In the genomic region with DNA sequence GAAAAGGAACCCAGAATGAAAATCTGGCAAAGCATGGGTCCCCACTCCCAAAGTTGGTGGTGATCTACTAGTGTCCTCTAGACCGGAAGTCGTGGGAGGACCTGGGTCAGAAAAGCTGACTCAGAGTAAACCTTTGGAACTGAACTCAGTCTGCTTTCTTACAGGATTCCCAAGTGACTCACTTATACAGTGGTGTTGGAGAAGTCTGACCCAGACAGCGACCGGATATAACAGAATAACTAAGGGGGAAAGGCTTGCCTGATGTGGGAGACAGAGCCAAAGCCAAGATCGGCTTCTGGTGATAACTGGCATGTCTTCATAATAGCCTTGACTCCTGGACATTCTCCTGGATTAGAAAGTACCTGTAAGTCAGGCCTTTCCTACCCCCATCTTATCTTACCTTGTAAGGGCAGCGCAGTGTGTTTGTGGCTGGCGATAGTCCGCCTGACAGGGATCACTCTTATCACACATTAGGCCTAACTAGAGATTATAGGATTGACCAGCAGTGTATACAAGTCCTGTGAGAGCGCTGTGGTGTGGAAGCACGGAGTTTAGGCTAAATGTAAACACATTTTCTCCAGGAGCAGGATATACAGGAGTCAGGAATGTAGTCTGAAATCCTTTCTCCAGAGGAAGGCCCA, we compare ENCODE assay signal across 16 mouse cellular contexts.
A peak's percentile ranks its signal among the peaks of the same experiment; 100 is the strongest.
DNase-seq lines count a peak whose midpoint lies in the region; ATAC-seq and TF ChIP-seq lines count a peak whose summit lies in the region.
"Had no signal": no experiment of that assay in that cellular context is flagged by ENCODE, and none has a peak within 500 bp of the region (broad histone marks: within the 10 kb centered on the region; RNA-seq: fewer than 3 reads in every experiment).

No protein-coding gene starts in this region.

- H3K27ac ChIP-seq in heart, embryonic 15.5 days: 0 out of 2 replicates have a peak overlapping the region, but pooled peaks have one; percentile 0
- H3K27ac ChIP-seq in lung, embryonic 15.5 days: peak overlapping the region; percentile 45
- 0 out of 2 replicates have a peak overlapping the region, but pooled peaks have one; percentile 6 for H3K27ac ChIP-seq in embryonic facial prominence, embryonic 10.5 days (replicated peaks)
- H3K27ac ChIP-seq in stomach, postnatal 0 days (replicated peaks): no peak overlapping the region
- H3K27ac ChIP-seq: embryonic facial prominence, embryonic 12.5 days; hindbrain, embryonic 13.5 days; kidney, postnatal 0 days had no signal

- TF ChIP-seq EP300 in stomach, postnatal 0 days (optimal IDR thresholded peaks at IDR 0.05): no peak

- no peaks in the 10 kb centered on the region for H3K27me3 ChIP-seq in heart, embryonic 15.5 days
- no peaks in the 10 kb centered on the region for H3K27me3 ChIP-seq in lung, embryonic 15.5 days
- H3K27me3 ChIP-seq in embryonic facial prominence, embryonic 10.5 days (replicated peaks; ENCODE audit: low read depth, poor library complexity, severe bottlenecking): no peaks in the 10 kb centered on the region
- H3K27me3 ChIP-seq in stomach, postnatal 0 days (ENCODE audit: control insufficient read depth, insufficient read depth, low read length): no peaks in the 10 kb centered on the region
- H3K27me3 ChIP-seq: embryonic facial prominence, embryonic 12.5 days; hindbrain, embryonic 13.5 days had no signal

- 34% methylated on average over 10 of the region's 10 CpGs for WGBS in heart, embryonic 15.5 days
- 27% methylated on average over 10 of the region's 10 CpGs for WGBS in lung, embryonic 15.5 days
- WGBS in embryonic facial prominence, embryonic 10.5 days: 85% methylated on average over 10 of the region's 10 CpGs
- WGBS in stomach, postnatal 0 days: 23% methylated on average over 10 of the region's 10 CpGs

- no peaks in the 10 kb centered on the region for H3K9me3 ChIP-seq in heart, embryonic 15.5 days (replicated peaks)
- H3K9me3 ChIP-seq in lung, embryonic 15.5 days: no peaks in the 10 kb centered on the region
- no peaks in the 10 kb centered on the region for H3K9me3 ChIP-seq in embryonic facial prominence, embryonic 10.5 days
- H3K9me3 ChIP-seq in stomach, postnatal 0 days (ENCODE audit: control insufficient read depth, low read length): no peaks in the 10 kb centered on the region
- H3K9me3 ChIP-seq: embryonic facial prominence, embryonic 12.5 days; hindbrain, embryonic 13.5 days; megakaryocyte, embryonic 14.5 days had no signal

- H3K4me3 ChIP-seq in heart, embryonic 15.5 days: no peak overlapping the region
- no peak overlapping the region for H3K4me3 ChIP-seq in lung, embryonic 15.5 days
- H3K4me3 ChIP-seq in embryonic facial prominence, embryonic 10.5 days: no peak overlapping the region
- no peak overlapping the region for H3K4me3 ChIP-seq in stomach, postnatal 0 days (ENCODE audit: low read depth, low read length)
- H3K4me3 ChIP-seq: embryonic facial prominence, embryonic 12.5 days; hindbrain, embryonic 13.5 days; megakaryocyte, embryonic 14.5 days had no signal

- H3K4me1 ChIP-seq in heart, embryonic 15.5 days (replicated peaks): peaks cover 11% of the 10 kb centered on the region; the same call in 1 of the 2 replicates
- H3K4me1 ChIP-seq in lung, embryonic 15.5 days: peaks cover 15% of the 10 kb centered on the region
- H3K4me1 ChIP-seq in embryonic facial prominence, embryonic 10.5 days: peaks cover 25% of the 10 kb centered on the region
- H3K4me1 ChIP-seq in stomach, postnatal 0 days (replicated peaks; ENCODE audit: control insufficient read depth, insufficient read depth): 0 out of 2 replicates have a peak, but pooled peaks cover 2% of the 10 kb centered on the region
- H3K4me1 ChIP-seq: embryonic facial prominence, embryonic 12.5 days; megakaryocyte, embryonic 14.5 days had no signal

- no peak for ATAC-seq in heart, embryonic 15.5 days (replicated peaks; ENCODE audit: insufficient number of reproducible peaks, insufficient read depth, low FRiP score, low read depth)
- 0 out of 2 replicates have a peak, but pooled peaks have one; percentile 55 for ATAC-seq in lung, embryonic 15.5 days (ENCODE audit: borderline replicate concordance, extremely low read depth, low FRiP score, low TSS enrichment)
- ATAC-seq in stomach, postnatal 0 days (ENCODE audit: low FRiP score, low TSS enrichment): peak; percentile 63
- no peak for ATAC-seq in megakaryocyte-erythroid progenitor cell, adult 5-6 weeks (replicated peaks; ENCODE audit: low FRiP score, low TSS enrichment, poor library complexity, severe bottlenecking)

- no peaks in the 10 kb centered on the region for H3K36me3 ChIP-seq in heart, embryonic 15.5 days
- no peaks in the 10 kb centered on the region for H3K36me3 ChIP-seq in lung, embryonic 15.5 days
- H3K36me3 ChIP-seq in embryonic facial prominence, embryonic 10.5 days (replicated peaks): no peaks in the 10 kb centered on the region
- no peaks in the 10 kb centered on the region for H3K36me3 ChIP-seq in stomach, postnatal 0 days (ENCODE audit: control insufficient read depth, insufficient read depth, low read length)
- H3K36me3 ChIP-seq: embryonic facial prominence, embryonic 12.5 days; hindbrain, embryonic 13.5 days had no signal

- DNase-seq in heart, postnatal 36 days: no peak
- no peak for DNase-seq in lung, postnatal 4 days
- no peak for DNase-seq in embryonic facial prominence, embryonic 10.5 days (ENCODE audit: low spot score)
- peak; percentile 35 for DNase-seq in stomach, postnatal 0 days (ENCODE audit: low spot score)
- DNase-seq: adrenal gland, postnatal 36 days; cerebellum, postnatal 36 days; layer of hippocampus, adult 9-11 months; right cerebral cortex, adult 18-20 months; thymus, postnatal 25 days had no signal

- intact Hi-C loops in heart, postnatal 36 days (cut with DNase I): no loop called here

- H3K9ac ChIP-seq in heart, embryonic 15.5 days: no peak overlapping the region
- no peak overlapping the region for H3K9ac ChIP-seq in lung, embryonic 15.5 days
- H3K9ac ChIP-seq in stomach, postnatal 0 days (ENCODE audit: low read length): no peak overlapping the region
- H3K9ac ChIP-seq: embryonic facial prominence, embryonic 12.5 days; hindbrain, embryonic 13.5 days had no signal

- no peak overlapping the region for H3K4me2 ChIP-seq in heart, embryonic 15.5 days
- H3K4me2 ChIP-seq in lung, embryonic 15.5 days: no peak overlapping the region
- H3K4me2 ChIP-seq in stomach, postnatal 0 days (replicated peaks; ENCODE audit: low read depth): no peak overlapping the region
- H3K4me2 ChIP-seq: embryonic facial prominence, embryonic 12.5 days; hindbrain, embryonic 13.5 days had no signal

- TF ChIP-seq CTCF in stomach, postnatal 0 days (IDR thresholded peaks at IDR 0.05; ENCODE audit: low read depth): no peak

Comparison
In these comparisons a context has a peak if more than half of its experiments do, and no peak if none do; other contexts are left out.
1. ATAC-seq: peak in lung, embryonic 15.5 days (single experiment) and stomach, postnatal 0 days (single experiment); none in heart, embryonic 15.5 days (single experiment) and megakaryocyte-erythroid progenitor cell, adult 5-6 weeks (single experiment).